Mouse (Mus musculus) liver, postnatal 0 days (tissue): ENCODE measurements at regions not wholly inside any gene's neighbourhood (a gene's known extent, or its start where the extent isn't known, plus 50 kb on each side); places are given as distances from the start of the nearest gene placed in this dataset.

ENCODE experiments used
- CTCF ChIP-seq: sonication (generic); IDR thresholded peaks from 2 replicates; pipeline ENCODE4 v1.5.1; 2016; ENCODE audit warnings: antibody characterized with exemption, low read depth
- EP300 ChIP-seq: IDR thresholded peaks from 2 replicates; pipeline ENCODE4 v1.6.1; 2016; ENCODE audit warnings: antibody characterized with exemption, low read depth, mild to moderate bottlenecking

DNA sequence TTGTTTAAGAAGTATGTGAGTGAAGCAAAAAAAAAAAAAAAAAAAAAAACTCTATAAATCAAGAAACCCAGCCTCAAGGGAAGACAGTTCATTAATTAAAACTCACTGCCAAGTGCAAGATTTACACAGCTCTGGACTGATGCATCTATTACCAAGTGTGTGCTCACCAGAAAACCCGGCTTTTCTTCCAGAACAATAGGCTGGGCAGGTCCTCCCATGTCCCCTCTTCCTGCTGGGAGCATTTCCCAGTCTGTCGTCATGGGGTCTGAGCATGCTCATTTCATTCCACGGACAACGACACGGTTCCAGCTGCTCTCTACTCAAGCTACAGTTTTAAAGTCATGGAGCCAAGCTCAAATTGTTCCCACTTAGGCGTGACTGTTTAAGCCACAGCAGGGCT lies 183.6 kb upstream of the Arid2 start:
- TF ChIP-seq CTCF (no peak), EP300 (no peak)
